ENCODE assay signal across 25 mouse cellular contexts in the genomic region with DNA sequence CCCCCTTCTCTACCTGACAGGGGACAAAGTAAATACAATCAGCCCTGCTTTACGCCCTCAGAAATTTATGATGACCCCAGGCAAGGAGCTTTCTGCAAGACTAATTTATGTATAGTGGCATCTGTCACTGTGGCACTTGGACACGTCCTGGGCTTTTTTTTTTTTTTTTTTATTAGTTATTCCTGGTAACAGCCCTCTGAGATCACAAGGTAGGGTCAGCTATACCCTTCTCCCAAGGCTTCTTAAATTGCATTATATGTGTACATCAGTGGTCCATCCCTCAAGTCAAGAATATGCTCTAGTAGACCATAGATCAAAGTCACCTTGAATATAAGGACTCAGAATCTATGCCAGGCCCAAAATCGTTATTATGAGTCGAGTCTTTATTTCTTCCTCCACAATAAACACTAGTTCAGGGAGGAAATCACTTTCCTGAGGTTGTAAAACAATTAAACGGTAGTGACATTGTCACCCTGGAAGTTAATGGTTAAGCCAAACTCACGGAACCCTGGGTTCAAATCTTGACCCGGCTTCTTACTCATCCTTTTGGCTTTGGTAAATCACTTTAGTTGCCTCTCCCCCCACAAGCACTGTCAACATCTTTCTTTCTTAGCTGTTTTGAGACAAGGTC.
"Had no signal": no experiment of that assay in that cellular context is flagged by ENCODE, and none has a peak within 500 bp of the region (broad histone marks: within the 10 kb centered on the region; RNA-seq: fewer than 3 reads in every experiment).

No protein-coding gene starts in this region.

- H3K4me3 ChIP-seq: gastrocnemius, adult 2 months; heart, embryonic 10.5 days; heart, embryonic 12.5 days; hindbrain, embryonic 10.5 days; hindbrain, embryonic 12.5 days; left cerebral cortex, adult 2 months; limb, embryonic 10.5 days; limb, embryonic 12.5 days; liver, embryonic 13.5 days had no signal

- ATAC-seq: forebrain, postnatal 0 days; hindbrain, embryonic 16.5 days; inflammation-experienced regulatory T-cells, adult 6 months had no signal

- H3K27me3 ChIP-seq: heart, embryonic 12.5 days; hindbrain, embryonic 12.5 days; limb, embryonic 12.5 days; liver, embryonic 13.5 days had no signal

- H3K4me2 ChIP-seq: heart, embryonic 12.5 days; hindbrain, embryonic 12.5 days; hindbrain, embryonic 14.5 days; limb, embryonic 12.5 days; liver, embryonic 11.5 days; liver, embryonic 13.5 days had no signal

- DNase-seq: forebrain, postnatal 0 days; gastrocnemius, adult 2 months; gastrocnemius, postnatal 10 days; gastrocnemius, postnatal 25 days; heart, adult 18-20 months; heart, postnatal 10 days; heart, postnatal 4 days; kidney, adult 18-20 months; kidney, adult 8-10 months; kidney, postnatal 10 days; kidney, postnatal 25 days; kidney, postnatal 4 days; liver; liver, embryonic 13.5 days had no signal

- H3K4me1 ChIP-seq: heart, embryonic 10.5 days; heart, embryonic 12.5 days; hindbrain, embryonic 10.5 days; liver, embryonic 13.5 days had no signal

- H3K9me3 ChIP-seq: heart, embryonic 10.5 days; hindbrain, embryonic 12.5 days; limb, embryonic 10.5 days; liver, embryonic 13.5 days had no signal

- H3K9ac ChIP-seq: forebrain, postnatal 0 days; heart, embryonic 12.5 days; hindbrain, embryonic 12.5 days; hindbrain, embryonic 14.5 days; limb, embryonic 12.5 days; liver, embryonic 13.5 days had no signal

- H3K27ac ChIP-seq: gastrocnemius, adult 2 months; heart, embryonic 10.5 days; hindbrain, embryonic 10.5 days; hindbrain, embryonic 12.5 days; hindbrain, embryonic 14.5 days; left cerebral cortex, adult 2 months; limb, embryonic 10.5 days; limb, embryonic 12.5 days; liver, embryonic 13.5 days had no signal

- H3K36me3 ChIP-seq: heart, embryonic 10.5 days; heart, embryonic 12.5 days; hindbrain, embryonic 10.5 days; hindbrain, embryonic 12.5 days; limb, embryonic 10.5 days; limb, embryonic 12.5 days; liver, embryonic 13.5 days had no signal
